Mouse (Mus musculus) activated CD4-positive, CD25-positive, alpha-beta regulatory T cell, adult 9 weeks (primary cell): ENCODE data around the gene Zfp518a. TPM values are rescaled to one million over a fixed set of nuclear protein-coding genes. Genes with fewer than 3 reads are reported as not detected.

Experiments used
- polyA plus RNA-seq: library from polyadenylated mRNA; unstranded; fragments of 100-300 nt; shearing (Covaris generic); gene quantifications from one replicate; pipeline ENCODE4 v1.2.1, GENCODE M21; 2017

The Zfp518a gene
- 20.0 TPM for polyA plus RNA-seq

GRCm38 (mm10) chr19:40894519-40895392 lies at the start of gene Zfp518a:
Gene Zfp518a (plus strand): TSS chr19:40894705.

Other genes with a start within 250 kb of the Zfp518a start
- gene Cc2d2b, start 146.0 kb upstream of the Zfp518a start, polyA plus RNA-seq = 2.8 TPM
- 1.8 TPM for gene Ccnj, start 63.4 kb upstream of the Zfp518a start, polyA plus RNA-seq
- 1.0 TPM for gene Blnk, start 99.8 kb downstream of the Zfp518a start, polyA plus RNA-seq
- gene Dntt, start 134.6 kb downstream of the Zfp518a start, polyA plus RNA-seq = 0.90 TPM
- gene Opalin, start 182.4 kb downstream of the Zfp518a start, polyA plus RNA-seq = not detected